Mouse (Mus musculus) embryonic facial prominence, embryonic 12.5 days (tissue): ENCODE measurements around the gene Alpk1. TPM values are rescaled to one million over a fixed set of nuclear protein-coding genes. Genes with fewer than 3 reads are reported as not detected.
"Not testable (repeated sequence)": the region's sequence is repeated elsewhere in the genome, so short reads cannot be mapped to it uniquely, and the experiment has no call there.

Source experiments
- ATAC-seq: fragments of 200-750 bp; cut with Nextera tagmentation; 2 replicates; pipeline ENCODE4 v1.8.0; 2017; ENCODE audit not compliant: insufficient number of reproducible peaks, insufficient read depth, low FRiP score, low TSS enrichment
- H3K27ac ChIP-seq: fragments of 300-500 bp; sonication (generic); 2 replicates; pipeline ENCODE4 v1.5.1; 2016; ENCODE audit warnings: mild to moderate bottlenecking
- H3K27me3 ChIP-seq: fragments of 300-500 bp; sonication (generic); 2 replicates; pipeline ENCODE4 v1.6.1; 2016; ENCODE audit warnings: mild to moderate bottlenecking, moderate library complexity
- H3K36me3 ChIP-seq: fragments of 300-500 bp; sonication (generic); 2 replicates; pipeline ENCODE4 v1.6.1; 2016; ENCODE audit warnings: mild to moderate bottlenecking
- H3K4me1 ChIP-seq: fragments of 300-500 bp; sonication (generic); 2 replicates; pipeline ENCODE4 v1.6.1; 2016
- H3K4me2 ChIP-seq: fragments of 300-500 bp; sonication (generic); replicated peaks from 2 replicates; pipeline ENCODE4 v1.6.1; 2016; ENCODE audit warnings: mild to moderate bottlenecking, moderate library complexity
- H3K4me3 ChIP-seq: fragments of 300-500 bp; sonication (generic); 2 replicates; pipeline ENCODE4 v1.5.1; 2016; ENCODE audit warnings: mild to moderate bottlenecking
- H3K9ac ChIP-seq: fragments of 300-500 bp; sonication (generic); 2 replicates; pipeline ENCODE4 v1.6.1; 2016; ENCODE audit warnings: mild to moderate bottlenecking, moderate library complexity
- H3K9me3 ChIP-seq: fragments of 300-500 bp; sonication (generic); 2 replicates; pipeline ENCODE4 v1.6.1; 2016; ENCODE audit warnings: mild to moderate bottlenecking, moderate library complexity
- WGBS: fragments of 180-500 bp; shearing (Covaris S2); methylation state at CpG from one replicate; pipeline ENCODE4 v1.1.7; 2016; 5-methylcytosine and 5-hydroxymethylcytosine counted together
- polyA plus RNA-seq: library from polyadenylated mRNA; unstranded; fragments of >200 nt; fragmentation: Nextera tagmentation; extraction: Ambion mirVana; gene quantifications from 2 replicates; pipeline ENCODE4 v1.2.1, GENCODE M21; 2016

Gene Alpk1
- polyA plus RNA-seq, 1 experiment from 2014 or later = 1.6 TPM

DNA sequence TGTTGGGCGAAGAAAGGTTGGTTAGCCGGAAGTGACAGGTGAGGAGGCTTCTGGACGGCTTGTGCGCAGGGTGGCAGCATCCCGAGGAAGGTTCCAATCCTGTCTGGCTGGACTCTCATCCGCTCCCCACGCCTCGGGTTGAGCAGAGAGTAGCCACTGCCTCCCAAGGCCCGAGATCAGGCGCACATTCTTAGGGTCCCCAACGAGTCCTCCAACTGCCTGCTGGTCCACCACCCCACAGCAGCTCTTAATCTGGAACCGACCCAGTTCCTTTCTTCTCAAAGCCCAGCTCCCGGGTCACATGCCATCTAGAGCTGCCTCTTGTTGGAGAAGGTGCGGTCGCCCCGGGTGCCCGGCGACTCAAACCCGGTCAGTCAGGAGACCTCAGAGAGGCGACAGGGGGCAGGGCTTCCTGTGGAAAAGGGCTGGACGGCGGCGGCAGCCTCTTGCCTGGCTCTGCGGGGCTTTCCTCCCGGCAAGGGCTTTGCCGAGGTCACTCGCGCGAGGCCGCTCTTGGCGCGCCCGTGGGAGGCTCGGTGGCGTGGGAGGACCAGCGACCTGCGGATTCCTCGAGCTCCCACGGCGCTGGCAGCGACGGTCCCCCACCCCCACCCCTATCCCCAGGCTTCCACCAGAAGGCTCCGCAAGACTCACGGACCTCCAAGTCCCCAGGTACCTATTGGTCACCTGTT is 9.3 kb upstream of the Alpk1 start, which contains the start of gene Tifa:
Gene Tifa, plus strand, starts transcription at position 306 of the 692 bp plus-strand sequence.
- H3K9ac ChIP-seq = peak within 1 kb of the TSS; percentile 62
- H3K27ac ChIP-seq = 0 out of 2 replicates have a peak within 1 kb of the TSS, but pooled peaks have one; percentile 11
- peaks cover 31% of the 10 kb centered on the region for H3K27me3 ChIP-seq
- peaks cover 11% of the 10 kb centered on the region for H3K4me1 ChIP-seq
- H3K4me2 ChIP-seq = peak within 1 kb of the TSS; percentile 99
- peak; percentile 50; the same call in 1 of the 2 replicates for ATAC-seq
- no peaks in the 10 kb centered on the region for H3K9me3 ChIP-seq
- no peaks in the 10 kb centered on the region for H3K36me3 ChIP-seq
- H3K4me3 ChIP-seq = peak within 1 kb of the TSS; percentile 57
- 2% methylated on average over 37 of the region's 44 CpGs for WGBS

DNA sequence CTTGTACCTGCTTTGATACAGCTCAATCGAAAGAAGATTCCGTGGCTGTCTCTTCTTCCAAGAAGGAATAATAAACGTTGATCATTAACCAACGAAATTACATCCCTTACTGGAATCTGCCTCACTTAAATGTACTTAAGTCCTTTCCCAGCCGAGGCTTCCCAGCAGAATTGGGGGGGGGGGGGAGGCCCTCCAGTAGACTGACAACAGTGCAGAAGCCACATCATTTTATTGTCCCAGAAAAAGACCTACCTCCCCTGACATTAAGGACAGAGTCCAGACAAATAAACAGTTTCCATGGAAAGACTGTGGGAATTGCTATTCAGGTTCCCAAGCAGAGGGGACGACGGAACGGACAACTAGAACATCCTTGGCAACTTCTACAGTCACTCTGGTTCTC is 8.6 kb upstream of the Alpk1 start:
- no peaks in the 10 kb centered on the region for H3K9me3 ChIP-seq
- 18% methylated on average over 8 of the region's 8 CpGs for WGBS
- H3K4me1 ChIP-seq = peaks cover 11% of the 10 kb centered on the region
- H3K4me3 ChIP-seq = no peak overlapping the region
- H3K4me2 ChIP-seq = peak overlapping the region; percentile 99; the same call in 1 of the 2 replicates
- H3K9ac ChIP-seq = no peak overlapping the region
- ATAC-seq = no peak
- H3K27ac ChIP-seq = no peak overlapping the region
- peaks cover 31% of the 10 kb centered on the region for H3K27me3 ChIP-seq
- H3K36me3 ChIP-seq = no peaks in the 10 kb centered on the region

DNA sequence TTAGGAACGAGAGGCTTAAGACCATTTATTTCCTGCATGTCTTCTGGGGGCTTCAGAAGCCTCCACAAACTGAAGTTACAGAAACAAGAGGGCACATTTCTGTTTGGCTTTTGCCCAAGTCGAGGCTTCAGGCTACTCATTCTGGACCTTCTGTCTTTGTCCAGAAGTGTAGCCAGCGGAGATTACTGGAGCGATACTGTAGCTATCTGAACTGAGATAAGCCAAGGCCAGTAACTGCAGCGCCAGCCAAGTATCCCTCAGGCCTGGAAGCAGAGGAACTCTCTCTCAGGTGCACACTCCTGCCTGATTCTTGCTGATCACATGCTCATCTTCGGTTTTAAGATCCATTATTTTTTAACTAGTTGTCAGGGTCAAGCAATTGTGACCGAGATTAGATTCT is 7.7 kb upstream of the Alpk1 start:
- Histone ChIP-seq H3K27me3 (peaks cover 31% of the 10 kb centered on the region), H3K27ac (no peak overlapping the region), H3K4me3 (no peak overlapping the region), H3K9ac (no peak overlapping the region), H3K9me3 (no peaks in the 10 kb centered on the region), H3K36me3 (no peaks in the 10 kb centered on the region), H3K4me2 (no peak overlapping the region), H3K4me1 (peaks cover 11% of the 10 kb centered on the region)
- ATAC-seq = no peak
- 39% methylated on average over 7 of the region's 7 CpGs for WGBS

DNA sequence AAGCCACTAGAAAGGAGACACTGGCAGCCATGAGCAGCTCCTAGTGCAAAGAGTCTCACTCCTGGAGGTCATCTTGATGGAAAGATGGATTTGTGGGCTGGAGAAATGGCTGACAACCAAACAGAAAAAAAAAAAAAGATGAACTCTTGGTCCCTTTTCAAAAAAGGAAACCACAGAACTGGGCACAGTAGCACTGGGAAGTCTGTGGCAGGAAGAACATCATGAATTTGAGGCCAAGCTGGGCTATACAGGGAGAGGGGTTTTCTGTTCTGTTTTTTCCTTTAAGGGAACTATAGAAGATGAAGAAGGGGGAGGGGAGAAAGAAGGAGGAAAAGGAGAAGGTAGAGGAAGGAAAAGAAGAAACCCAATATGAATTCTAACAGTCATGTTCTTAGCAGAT is 6.7 kb upstream of the Alpk1 start:
- Histone ChIP-seq H3K4me2 (no peak overlapping the region), H3K27me3 (peaks cover 31% of the 10 kb centered on the region), H3K9me3 (no peaks in the 10 kb centered on the region), H3K36me3 (no peaks in the 10 kb centered on the region), H3K4me1 (peaks cover 11% of the 10 kb centered on the region), H3K27ac (no peak overlapping the region), H3K4me3 (no peak overlapping the region), H3K9ac (no peak overlapping the region)
- ATAC-seq = no peak

DNA sequence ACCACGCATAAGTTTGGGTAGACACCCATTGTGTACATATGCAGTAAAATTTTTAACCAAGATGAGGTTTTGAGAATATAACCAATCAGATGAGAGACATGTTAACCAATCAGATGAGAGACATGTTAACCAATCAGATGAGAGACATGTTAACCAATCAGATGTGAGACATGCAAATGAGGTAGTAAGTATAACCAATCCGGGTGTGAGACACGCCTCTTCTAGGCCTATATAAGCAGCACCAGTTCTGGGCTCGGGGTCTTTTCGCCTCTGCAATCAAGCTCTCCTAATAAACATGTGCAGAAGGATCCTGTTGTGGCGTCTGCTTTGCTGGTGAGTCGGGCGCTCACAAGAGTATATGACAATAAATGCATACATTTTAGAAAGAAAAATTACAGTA is 3.4 kb upstream of the Alpk1 start:
- H3K4me1 ChIP-seq, H3K4me2 ChIP-seq, ATAC-seq, H3K36me3 ChIP-seq, H3K4me3 ChIP-seq, H3K9ac ChIP-seq, H3K27ac ChIP-seq, H3K9me3 ChIP-seq: not testable (repeated sequence)
- WGBS = 95% methylated on average over 8 of the region's 8 CpGs
- peaks cover 17% of the 10 kb centered on the region for H3K27me3 ChIP-seq

DNA sequence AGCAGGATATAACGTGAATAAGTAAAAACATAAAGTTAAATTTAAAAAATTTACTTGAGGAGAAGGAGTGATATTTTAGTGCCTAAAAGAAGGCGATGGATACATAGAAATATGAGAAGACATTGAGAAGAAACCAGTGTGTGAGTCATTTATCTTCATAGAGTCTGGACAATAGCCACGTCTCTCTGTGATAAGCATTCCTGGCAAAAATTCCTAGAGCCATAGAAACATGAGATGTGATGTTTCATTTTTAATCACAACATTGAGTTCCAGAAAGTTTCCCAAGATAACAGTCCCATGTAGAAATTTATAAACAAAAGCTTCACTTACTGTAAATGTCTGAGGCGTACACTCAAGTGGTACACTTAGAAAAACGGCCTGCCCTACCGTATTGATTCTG is 2.6 kb upstream of the Alpk1 start:
- Histone ChIP-seq H3K36me3 (no peaks in the 10 kb centered on the region), H3K4me1 (no peaks in the 10 kb centered on the region), H3K9ac (no peak overlapping the region), H3K27me3 (peaks cover 9% of the 10 kb centered on the region), H3K27ac (no peak overlapping the region), H3K4me3 (no peak overlapping the region), H3K9me3 (no peaks in the 10 kb centered on the region), H3K4me2 (no peak overlapping the region)
- WGBS = 87% methylated on average over 6 of the region's 6 CpGs
- ATAC-seq = no peak

DNA sequence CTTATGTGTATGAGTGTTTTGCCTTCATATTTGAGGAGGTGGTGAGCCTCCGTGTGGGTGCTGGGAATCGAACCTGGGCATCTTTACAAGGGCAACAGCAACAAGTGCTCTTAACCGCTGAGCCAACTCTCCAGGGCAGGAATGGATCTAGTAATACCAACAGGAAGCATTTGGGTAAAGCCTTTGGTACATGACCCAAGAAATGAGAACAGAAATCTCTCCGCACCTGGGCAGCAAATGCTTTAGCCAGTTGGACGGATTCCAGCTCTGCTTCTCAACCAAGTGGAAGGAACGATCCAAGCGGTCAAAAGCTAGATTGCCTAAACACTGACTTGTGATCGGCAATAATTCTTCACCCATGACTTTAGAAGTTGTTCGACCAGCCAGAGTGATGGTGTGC is 594 bp upstream of the Alpk1 start:
- Histone ChIP-seq H3K4me3 (no peak overlapping the region), H3K4me1 (no peaks in the 10 kb centered on the region), H3K27me3 (no peaks in the 10 kb centered on the region), H3K9me3 (no peaks in the 10 kb centered on the region), H3K9ac (no peak overlapping the region), H3K4me2 (no peak overlapping the region), H3K27ac (no peak overlapping the region), H3K36me3 (no peaks in the 10 kb centered on the region)
- no peak for ATAC-seq
- WGBS = 93% methylated on average over 9 of the region's 9 CpGs

DNA sequence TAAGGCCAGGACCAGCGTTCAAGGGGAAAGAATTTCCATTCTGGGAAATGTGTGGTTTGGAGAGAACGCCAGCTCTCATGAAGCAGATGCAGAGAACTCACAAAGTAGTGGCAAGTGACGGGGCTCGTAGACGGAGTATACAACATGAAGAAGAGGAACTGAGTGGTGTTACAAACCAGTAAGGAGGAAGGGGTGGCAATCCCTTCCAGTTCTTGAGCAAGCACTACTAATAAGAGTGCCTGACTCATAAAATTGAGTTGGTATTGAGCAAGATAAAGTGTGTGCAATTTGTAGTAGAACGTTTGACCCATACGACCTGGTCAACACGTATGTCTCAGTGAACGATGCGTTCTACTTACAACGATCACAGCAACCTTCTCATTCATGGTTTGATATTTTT is 11.2 kb downstream of the Alpk1 start:
- no peak overlapping the region for H3K4me2 ChIP-seq
- H3K4me3 ChIP-seq = no peak overlapping the region
- H3K9me3 ChIP-seq = no peaks in the 10 kb centered on the region
- H3K27me3 ChIP-seq = no peaks in the 10 kb centered on the region
- no peak overlapping the region for H3K27ac ChIP-seq
- no peak for ATAC-seq
- no peaks in the 10 kb centered on the region for H3K4me1 ChIP-seq
- H3K9ac ChIP-seq = no peak overlapping the region
- 88% methylated on average over 11 of the region's 11 CpGs for WGBS
- no peaks in the 10 kb centered on the region for H3K36me3 ChIP-seq

DNA sequence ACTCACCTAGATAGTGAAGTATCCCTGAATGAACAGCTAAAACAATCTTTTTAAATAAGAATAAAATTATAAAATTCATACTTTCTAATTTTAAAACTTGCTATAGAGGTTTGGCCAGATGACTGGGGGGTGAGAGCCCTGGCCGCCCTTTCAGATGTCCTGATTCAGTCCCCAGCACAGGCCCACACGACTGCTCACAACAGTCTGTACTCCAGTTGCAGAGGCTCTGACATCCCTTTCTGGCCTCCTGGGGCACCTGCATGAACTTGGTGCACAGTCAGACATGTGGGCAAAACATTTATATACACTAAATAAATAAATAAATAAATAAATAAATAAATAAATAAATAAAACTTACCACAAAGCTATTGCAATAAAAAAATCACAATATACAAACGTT is 14.4 kb downstream of the Alpk1 start:
- H3K4me2 ChIP-seq = no peak overlapping the region
- no peaks in the 10 kb centered on the region for H3K9me3 ChIP-seq
- H3K4me1 ChIP-seq = no peaks in the 10 kb centered on the region
- H3K27me3 ChIP-seq = peaks cover 10% of the 10 kb centered on the region; the same call in 1 of the 2 replicates
- H3K4me3 ChIP-seq = no peak overlapping the region
- no peak overlapping the region for H3K9ac ChIP-seq
- ATAC-seq = no peak
- H3K27ac ChIP-seq = no peak overlapping the region
- no peaks in the 10 kb centered on the region for H3K36me3 ChIP-seq
- WGBS = 67% methylated on average over 3 of the region's 3 CpGs

DNA sequence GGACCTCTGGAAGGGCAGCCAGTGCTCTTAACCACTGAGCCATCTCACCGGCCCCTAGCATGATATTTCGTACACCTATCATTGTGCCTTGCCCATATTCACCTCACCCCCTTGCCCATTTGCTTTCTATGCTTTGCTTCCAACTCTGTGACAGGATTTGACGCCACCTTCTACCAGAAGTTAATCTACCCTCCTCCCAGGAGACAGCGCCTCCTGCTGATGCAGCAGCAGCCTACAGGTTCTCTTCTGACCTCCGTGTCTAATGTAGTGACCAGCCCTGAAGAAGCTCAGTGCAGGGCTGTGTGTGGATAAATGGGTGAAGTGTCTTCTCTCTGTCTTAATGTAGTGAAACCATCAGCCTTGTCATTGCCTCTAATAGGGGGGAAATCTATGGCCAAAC is 15.8 kb downstream of the Alpk1 start:
- no peak overlapping the region for H3K4me3 ChIP-seq
- H3K27me3 ChIP-seq = peaks cover 14% of the 10 kb centered on the region; the same call in 1 of the 2 replicates
- no peak overlapping the region for H3K9ac ChIP-seq
- no peaks in the 10 kb centered on the region for H3K9me3 ChIP-seq
- H3K36me3 ChIP-seq = no peaks in the 10 kb centered on the region
- 51% methylated on average over 5 of the region's 5 CpGs for WGBS
- H3K4me2 ChIP-seq = no peak overlapping the region
- no peak overlapping the region for H3K27ac ChIP-seq
- no peak for ATAC-seq
- H3K4me1 ChIP-seq = no peaks in the 10 kb centered on the region

DNA sequence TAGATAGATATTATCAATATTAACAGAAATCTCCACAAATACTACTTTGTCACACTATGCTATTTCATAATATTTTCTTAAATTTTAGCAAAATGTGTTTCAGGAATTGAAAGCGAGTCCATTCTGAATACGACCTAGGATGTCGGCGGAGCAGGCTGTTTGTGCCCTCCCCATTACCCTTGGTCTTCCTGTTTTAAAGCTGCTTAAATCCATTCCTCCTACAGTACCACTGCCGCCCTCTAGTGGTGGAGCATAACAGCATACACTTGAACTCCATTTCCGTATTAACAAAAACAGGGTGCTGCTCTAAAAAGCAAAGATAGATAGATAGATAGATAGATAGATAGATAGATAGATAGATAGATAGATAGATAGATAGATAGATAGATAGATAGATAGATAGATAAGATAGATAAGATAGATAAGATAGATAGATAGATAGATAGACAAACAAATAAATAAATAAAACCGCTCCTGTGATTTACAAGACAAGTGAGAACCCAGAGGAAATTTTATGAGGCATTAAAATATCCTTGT is 17.2 kb downstream of the Alpk1 start:
- Histone ChIP-seq H3K27me3 (peaks cover 22% of the 10 kb centered on the region; the same call in 1 of the 2 replicates), H3K36me3 (no peaks in the 10 kb centered on the region), H3K4me1 (no peaks in the 10 kb centered on the region), H3K4me2 (no peak overlapping the region), H3K27ac (no peak overlapping the region), H3K4me3 (no peak overlapping the region), H3K9me3 (no peaks in the 10 kb centered on the region), H3K9ac (no peak overlapping the region)
- no peak for ATAC-seq
- WGBS = 18% methylated on average over 7 of the region's 7 CpGs

DNA sequence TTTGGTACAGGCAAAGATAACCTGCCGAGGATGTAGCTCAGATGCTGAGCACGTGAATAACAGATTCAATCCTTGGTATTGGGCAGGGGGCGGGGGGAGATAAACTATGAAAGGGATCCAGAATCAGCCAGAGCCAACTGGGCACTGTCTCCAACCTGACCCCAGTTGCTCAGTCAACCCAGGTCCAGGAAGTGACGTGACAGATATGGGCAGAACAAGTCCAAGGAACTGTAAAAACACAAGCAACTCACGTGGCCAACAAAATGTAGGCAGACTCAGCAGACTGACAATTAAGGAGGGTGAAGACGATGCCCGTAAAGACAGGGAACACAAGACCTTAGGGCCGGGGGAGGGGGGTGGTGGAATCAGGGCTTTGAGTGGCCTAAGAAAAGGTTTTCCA is 17.9 kb downstream of the Alpk1 start:
- Histone ChIP-seq H3K27ac (no peak overlapping the region), H3K27me3 (peaks cover 25% of the 10 kb centered on the region; the same call in 1 of the 2 replicates), H3K4me1 (no peaks in the 10 kb centered on the region), H3K9ac (no peak overlapping the region), H3K36me3 (no peaks in the 10 kb centered on the region), H3K4me2 (no peak overlapping the region), H3K9me3 (no peaks in the 10 kb centered on the region), H3K4me3 (no peak overlapping the region)
- WGBS = 68% methylated on average over 8 of the region's 8 CpGs
- ATAC-seq = no peak
